Mouse (Mus musculus) neural tube, embryonic 10.5 days (tissue): ENCODE results near the gene Slc1a4.
A peak's percentile ranks its signal among the peaks of the same experiment; 100 is the strongest.

Source experiments
- DNase-seq: peaks from one replicate; pipeline ENCODE4 v3.0.0-alpha.2; 2017; ENCODE audit warnings: low spot score; ENCODE audit errors: extremely low spot score

Slc1a4 gene

DNA sequence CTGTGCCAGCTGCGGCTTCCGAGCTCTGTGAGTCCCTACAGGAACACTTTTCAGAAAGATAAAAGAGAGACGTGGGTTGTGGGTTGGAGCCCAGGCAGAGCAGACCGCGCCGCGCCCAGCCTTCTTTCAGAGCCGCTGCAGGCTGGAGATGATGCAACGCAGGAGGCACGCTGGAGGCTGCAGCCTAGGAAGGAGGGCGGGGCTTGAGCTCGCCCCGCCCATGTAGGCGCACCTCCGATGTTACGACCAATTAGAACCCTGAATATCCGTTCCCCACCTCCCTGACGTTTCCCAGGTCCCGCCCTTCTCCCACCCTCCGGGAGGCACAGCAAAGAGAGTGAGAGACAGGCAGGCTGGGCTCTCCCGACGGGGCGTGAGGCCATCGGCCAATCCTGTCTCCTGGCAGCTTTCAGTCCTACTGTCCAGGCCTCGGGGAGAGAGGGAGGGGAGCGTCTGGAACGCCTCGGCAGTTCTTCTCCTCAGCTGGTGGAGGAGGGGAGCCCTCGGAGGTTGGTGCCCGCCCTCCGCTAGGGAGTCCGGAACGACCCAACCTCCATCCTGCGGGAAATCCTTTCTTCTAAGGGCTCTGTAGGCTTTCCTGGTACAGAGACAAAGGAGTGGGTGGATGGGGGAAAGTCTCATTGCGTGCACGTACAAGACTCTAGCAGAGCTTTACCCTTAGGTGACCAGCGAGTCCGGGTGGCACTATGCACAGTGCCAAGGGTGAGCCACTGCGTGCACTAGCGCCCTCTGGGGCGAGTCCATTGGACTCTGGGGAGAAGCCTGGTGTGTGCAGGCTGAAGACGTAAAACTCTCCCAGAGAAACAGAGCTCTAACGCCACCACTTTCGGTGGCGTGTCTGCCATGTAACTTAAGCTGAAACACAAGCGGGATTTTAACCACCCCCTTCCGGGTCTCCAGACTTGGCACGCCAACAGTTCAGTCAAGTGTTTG is at the start of gene Slc1a4:
Gene Slc1a4 (minus strand): TSS at position 153 of the 954 bp plus-strand sequence.
- DNase-seq: peak; percentile 93

DNA sequence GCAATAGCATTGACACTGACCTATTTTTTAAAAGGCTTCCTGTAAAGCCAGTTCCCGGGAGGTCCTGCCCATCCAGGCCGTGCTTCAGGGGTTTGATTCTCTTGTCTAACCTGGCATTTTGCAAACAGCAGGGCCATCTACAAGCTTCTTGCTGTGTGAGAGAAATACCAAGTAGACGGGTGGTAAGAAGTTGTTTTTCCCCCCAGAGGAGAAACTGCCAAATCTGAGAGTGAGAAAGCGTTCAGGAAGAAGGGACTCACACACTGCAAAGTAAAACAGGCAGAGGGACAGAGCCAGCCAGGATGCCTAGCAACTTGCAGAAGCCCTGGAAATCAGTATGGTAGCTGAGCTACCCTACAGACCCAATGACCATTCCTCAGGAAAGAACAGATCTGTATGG is 47.6 kb upstream of the Slc1a4 start:
- no peak for DNase-seq

DNA sequence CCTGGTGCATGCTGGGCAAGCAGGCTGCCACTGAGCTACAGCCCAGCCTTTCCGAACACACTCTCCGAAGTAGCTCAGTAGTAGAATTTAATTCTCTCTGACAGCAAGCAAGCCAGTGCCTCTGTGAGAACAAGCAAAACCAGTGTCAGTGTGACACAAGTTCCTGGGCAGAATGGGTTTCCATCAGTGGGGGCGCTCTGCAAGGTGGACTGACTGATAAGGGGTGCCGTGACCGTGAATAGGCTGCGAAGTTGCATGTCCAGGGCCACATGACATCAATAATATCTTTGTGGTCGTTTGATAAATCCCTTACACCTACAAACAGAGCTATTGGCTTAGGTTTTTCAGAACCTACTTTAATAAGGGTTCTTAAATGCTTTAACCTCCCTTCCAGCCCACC is 44.1 kb upstream of the Slc1a4 start:
- no peak for DNase-seq

DNA sequence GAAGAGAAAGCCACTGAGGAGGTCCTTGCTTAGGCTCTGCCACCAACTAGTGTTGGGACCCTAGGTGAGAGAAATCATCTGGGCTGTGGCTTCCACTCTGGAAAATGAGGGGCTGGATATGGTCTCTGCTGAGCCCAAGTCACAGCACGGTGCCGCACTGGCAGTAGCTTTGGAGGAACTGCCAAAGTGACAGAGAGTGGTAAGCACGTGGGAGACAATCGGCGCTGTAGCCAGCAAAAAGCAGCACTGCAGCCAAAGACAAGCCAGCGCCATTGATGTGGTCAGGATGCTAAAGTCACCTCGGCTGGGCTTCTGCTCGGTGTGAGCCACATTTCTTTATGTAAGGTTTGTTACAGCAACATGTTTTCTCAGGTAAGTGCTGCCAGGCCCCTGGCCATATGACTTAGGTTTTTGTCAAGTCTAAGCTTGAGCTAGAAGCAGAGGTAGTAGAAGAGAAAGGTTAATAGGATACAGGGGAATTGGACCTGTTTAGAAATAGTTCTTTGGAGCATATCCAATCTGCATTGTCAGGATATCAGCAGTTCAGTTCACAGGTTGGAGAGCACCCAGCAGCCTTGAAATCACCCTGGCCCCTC is 40.2 kb upstream of the Slc1a4 start:
- DNase-seq: no peak

DNA sequence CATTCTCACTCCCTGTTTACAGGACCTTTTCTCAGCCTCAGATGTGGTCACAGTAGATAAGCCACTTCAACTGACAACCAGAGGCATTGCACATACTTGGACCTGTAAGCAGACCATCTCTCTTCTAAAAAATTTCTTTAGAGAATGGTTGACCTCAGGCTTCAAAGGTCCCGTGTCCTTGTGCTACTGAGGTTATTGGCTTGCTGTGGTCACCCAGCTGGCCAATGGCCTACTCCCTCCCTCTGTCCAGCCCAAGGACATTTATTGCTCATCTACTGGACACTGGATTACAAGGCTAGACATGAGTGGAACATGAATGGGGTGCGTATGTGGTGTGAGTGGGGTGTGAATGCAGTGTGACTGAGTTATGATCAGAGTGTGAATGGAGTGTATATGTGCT is 38.0 kb upstream of the Slc1a4 start:
- DNase-seq: no peak

DNA sequence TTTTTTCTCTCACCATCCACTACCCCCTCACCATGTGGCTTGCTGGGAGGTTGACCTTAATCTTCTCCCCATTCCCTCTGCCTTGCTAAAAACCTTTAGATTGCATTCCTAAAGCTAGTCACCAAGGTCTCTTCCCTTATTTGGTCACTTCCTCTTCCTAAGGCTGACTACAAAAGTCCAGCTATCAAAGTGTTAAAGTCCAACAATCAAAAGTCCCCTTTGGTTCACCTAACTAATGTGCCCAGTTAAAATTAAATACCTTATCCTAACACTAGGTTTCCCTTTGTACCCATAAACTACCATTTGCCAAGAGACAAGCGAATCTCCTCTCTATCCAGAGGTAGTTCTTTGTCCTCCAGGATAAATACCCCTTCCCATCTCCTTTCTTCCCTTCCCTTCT is 33.9 kb upstream of the Slc1a4 start:
- DNase-seq: no peak

DNA sequence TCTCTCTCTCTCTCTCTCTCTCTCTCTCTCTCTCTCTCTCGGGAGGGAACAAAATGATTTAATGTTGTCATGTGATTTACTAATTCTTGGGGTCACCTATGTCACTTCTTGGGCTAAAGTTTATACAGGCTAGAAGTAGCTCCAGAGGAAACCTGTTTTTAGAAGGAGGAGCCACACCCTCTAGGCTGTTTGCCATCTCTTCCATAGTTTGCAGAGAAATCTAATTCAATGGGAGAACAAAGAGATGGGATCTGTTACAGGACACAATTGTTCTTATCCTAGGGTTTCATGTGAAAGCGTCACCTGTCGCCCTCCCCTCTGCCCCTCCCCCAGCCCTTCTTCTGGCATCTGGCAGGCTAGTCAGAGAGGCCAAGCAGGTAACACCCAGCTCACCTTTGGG is 28.8 kb upstream of the Slc1a4 start:
- no peak for DNase-seq

DNA sequence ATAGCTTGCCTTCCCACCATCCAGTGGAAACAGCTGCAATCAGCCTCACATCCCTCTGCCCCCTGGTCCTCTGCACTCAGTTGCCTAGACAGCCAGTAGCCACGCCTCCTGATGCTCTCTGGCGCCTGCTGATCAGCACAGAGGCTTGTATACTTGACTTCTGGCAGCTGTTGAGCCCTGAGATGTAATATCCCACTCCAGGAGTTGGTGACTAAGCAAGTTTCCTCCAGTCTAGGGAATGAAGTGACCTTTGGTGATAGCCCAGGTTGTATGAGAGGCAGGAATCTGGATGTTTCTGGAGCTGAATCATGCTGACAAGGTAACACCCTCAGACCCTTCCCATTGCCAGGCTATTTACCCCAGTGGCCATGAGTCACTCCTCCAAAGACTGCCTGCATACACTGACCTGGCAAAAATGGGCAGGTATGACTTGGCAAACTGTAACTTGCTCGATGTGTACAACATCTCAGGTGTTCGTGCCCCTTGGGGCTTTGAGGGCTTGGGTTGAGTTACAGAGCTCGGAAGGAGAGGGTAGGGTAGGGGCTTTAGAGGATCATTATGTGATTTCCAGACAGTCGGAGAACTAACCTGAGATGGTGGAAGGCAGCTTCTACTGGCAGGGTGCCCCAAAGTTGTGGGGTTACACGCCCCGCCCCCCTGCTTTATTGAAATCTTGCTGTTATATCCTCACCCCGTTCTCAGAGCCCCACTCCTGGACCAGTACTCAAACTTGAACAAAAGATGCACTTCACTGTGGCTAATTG is 25.4 kb upstream of the Slc1a4 start:
- DNase-seq: no peak

DNA sequence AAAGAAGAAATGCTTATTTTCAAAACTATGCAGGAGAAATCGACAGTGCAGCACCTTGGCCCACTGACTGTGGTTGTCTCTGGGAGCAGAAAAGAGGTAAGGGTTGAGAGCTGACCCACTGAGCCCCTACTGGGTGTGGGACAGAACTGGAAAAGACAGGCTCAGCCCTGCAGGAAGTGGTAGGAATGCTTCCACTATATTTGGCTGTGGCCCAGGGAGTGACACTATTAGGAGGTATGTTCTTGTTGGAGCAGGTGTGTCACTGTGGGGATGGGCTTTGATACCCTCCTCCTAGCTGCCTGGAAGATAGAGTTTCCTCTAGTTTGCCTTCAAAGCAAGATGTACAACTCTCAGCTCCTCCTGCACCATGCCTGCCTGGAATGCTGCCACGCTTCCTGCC is 16.0 kb upstream of the Slc1a4 start:
- no peak for DNase-seq

DNA sequence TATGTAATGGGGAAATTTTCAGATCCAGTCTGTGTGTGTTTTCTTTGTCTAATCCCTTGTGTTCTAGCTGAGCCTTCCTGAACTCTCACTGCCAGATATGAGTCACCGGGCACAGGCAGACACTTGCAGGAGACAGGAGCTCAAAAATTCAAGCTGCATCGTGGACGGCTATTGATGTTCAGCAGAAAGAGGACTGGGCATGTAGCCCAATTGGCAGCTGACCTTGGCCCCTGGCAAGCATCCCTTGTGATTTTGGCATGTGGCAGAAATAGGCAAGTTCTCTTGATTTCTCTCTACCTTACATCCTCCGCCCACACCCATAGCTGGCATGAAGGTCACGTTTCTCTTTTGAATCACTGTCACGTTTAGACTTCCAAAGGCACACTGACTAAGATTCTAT is 15.0 kb upstream of the Slc1a4 start:
- DNase-seq: no peak

DNA sequence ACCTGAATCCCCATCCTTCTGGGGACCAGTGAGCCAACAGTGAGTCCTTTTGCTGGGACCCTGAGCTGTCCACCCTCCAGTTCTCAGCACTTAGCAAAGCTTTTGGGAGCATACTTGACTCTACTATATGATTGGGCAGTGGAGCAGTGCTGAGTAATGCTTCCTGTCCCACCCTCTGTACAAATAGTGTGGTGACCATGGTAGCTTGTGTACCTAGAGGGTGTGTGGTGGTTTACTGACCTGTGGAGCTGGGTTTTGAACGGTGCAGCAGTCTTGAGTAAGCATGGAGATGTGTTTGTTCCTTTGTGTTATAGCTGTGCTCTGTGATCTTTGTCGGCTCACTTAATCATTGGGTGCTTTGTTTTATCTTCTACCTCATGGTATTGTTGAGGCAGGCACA is 13.9 kb upstream of the Slc1a4 start:
- DNase-seq: no peak

DNA sequence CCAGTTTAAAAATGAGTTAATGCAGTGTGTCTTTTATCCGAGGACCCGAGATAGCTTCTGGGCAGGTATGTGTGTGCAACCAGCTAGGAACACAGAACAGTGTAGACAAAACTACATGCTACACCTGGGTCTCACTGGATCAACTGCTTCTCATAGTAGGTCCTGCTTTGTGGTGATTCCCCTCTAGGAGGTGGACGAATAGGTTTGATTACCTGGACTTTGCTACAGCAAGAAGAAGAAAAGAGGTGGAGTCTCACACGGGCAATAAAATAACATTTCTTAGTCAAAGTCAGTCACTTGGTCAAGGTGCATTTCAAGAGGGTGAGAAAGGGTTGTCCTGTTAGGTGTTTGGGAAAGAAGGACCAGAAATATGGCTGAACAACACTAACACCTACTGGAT is 11.4 kb upstream of the Slc1a4 start:
- no peak for DNase-seq

DNA sequence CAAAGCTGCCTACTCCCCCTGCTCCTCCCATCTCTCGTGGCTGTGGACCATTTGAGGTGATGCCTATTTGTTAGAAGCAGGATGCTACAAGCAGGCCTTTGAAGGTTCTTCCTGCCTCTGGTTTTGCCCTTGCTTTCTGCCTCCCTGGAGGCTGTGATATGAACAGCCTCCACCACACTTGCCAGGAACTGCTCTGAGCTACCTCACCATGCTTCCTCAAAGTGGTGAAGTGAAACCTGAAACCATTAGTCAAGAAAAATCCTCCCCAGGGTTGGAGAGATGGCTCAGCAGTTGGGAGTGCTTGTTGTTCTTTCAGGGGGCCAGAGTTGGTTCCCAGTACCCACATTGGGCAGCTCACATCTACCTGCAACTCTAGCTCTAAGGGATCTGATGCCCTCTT is 9.1 kb upstream of the Slc1a4 start:
- no peak for DNase-seq

DNA sequence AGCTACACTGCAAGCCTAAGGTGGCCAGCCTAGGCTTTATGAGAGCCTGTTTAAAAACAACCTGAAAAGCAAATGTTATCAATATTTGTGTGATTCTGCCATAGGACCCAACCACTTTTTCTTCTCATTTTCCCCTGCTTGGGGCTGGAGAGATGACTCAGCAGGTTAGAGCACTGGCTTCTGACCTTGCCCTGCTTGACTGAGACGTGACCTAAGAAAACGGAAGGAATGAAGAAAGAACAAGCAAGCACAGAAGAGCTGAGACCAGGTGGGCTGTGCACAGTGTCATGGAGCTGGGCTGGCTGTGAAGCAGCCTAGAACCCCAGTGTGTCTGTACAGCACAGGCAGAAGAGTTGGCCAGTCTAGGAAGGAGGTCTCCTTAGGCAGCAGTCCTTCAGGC is 6.2 kb upstream of the Slc1a4 start:
- DNase-seq: no peak

DNA sequence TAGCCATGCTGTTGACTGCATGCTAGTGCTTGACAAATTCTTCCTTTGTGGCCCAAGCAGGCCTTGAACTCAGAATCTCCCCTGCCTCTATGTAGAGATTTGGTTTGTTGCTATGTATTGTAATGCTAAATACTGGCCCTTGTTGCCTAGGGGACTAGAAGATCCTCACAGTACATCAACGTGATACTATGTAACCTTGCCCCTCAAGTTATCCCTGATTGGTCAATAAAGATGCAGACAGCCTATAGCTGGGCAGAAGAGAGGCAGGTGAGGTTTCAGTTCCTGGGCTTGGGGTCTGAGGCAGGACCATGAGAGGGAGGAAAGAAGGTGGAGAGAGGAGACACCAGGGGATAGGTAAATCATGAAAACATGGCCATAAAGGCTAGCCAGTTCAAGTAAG is 1.8 kb upstream of the Slc1a4 start:
- DNase-seq: no peak

DNA sequence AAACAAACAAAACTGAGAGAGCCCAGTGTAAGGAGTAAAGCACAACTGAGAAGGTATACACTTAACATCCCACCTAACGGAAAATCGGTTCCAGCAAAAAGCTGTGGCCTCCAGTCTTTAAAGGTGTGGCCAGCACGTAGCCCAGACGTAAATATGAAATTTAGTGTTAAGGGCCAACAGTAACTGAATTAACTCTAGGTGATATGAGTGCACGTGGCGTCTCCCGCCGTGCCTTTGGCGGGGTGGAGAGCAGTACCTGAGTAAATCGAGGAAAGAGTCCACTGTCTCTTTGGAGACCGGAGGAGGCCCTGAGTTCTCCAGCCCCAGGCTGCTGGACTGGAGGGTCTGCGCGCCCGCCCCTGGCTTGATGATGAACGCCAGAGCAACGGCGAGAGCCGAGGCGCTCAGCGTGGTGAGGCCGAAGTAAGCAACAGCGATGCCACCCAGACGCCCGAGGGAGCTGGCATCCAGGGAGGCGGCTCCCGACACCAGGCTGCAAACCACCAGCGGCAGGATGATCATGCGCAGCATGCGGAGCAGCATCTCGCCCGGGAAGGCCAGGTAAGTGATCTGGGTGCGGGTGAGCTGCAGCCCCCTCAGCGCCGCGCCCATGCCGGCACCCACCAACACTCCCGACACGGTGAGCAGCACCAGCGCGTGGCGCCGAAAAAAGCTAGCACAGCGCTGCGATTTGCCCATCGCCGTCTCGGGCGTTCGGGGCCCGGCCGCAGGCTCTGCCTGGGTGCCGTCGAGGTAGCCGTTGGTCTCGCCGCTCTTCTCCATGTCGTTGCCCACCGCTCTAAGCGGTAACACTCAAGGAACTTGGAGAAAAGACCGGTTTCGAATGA is 599 bp downstream of the Slc1a4 start:
- no peak for DNase-seq

DNA sequence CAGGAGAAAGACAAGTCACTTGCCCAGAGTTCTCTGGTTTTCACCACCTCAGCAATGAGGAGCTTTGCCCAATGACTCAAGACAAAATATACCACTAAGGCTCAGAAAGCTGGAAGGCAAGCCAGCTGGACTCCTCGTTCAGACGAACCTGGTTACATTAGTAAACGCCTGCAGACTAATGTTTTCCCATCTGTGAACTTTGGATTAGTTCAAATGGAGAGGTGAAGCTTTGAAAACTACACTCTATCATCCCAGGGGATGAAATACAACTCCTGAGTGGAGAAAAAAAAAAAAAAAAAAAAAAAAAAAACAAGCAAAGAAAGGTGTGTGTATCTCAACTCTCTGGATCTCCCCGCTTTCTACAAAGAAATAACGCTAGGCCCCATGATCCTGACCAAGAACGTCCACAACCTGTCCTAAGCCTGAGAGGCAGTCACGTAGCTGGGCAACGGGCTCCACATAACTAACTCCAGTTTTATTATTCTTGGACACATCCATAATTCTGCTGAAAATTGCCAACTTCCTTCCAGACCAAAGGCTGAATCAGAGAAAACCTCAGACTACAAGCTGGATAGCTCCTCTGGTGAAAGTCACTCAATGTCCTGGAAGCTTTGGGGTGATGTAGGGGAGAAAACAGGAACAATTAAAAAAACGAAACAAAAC is 1.4 kb downstream of the Slc1a4 start:
- no peak for DNase-seq

DNA sequence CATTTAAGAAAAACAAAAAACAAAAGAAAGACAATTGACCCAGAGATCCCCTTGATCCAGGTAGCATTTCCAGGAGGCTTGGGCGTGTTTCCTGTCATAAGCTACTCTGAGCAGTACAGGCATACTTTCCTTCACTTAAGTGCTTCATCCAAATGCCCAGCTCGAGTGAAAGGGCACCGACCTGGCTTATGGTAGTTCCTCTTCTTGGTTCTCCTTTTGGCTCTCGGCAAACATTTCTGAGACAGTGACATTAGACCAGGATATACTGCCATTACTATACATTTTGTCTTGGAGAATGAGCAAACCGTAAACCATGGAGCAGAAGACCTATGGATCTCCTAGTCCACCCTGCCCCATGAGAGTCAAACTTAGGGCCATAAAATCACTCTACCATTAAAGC is 2.8 kb downstream of the Slc1a4 start:
- no peak for DNase-seq

DNA sequence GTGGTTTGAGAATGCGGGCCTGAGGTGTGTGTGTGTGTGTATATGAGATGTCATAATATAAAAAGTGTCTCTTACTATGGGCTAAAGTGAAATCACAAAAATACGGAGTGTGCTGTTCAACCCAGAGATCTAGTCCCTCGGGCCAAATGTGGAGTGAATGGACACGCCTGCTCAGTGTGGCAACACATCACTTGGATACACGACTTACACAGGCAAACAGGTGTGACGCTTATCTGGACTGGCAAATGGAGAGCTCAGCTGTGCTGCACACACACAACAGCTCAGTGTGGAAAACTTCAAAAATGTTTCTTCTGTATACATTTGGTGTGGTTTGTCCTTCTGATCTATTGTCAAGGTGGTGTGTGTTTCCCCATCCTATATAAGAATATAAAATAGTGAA is 3.7 kb downstream of the Slc1a4 start:
- DNase-seq: no peak

DNA sequence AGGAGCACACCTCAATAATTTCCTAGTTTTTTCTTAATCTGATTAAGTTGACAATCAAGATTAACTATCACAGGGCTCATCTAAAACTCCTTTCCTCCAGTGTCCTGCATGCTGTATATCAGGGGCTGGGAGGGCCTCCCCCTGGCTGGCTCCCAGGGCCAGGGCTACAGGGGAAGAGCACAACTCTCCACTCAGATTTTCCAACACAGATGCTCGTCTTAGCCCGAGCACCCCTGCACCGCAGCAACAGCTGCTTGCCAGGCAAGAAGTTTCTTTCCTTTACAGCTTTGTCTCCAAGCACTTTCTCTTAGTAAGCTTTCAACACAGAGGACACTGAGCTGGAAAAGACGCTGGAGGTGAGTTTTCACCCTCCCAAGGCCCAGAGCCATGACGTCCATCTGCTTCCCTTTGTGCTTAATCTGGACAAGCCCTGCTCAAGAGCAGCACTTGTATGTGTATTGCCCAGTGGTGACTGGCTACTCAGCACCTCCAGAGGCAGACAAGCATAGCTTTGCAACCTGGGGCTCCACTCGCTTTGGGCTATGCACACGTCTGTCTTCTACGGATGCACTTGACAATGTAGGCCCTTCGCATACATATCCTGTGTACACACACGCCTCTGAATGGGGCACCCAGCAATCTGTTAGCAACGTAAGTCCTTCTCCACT is 6.1 kb downstream of the Slc1a4 start:
- no peak for DNase-seq
